Mouse (Mus musculus): ENCODE measurements around the gene Spata45. TPM values are rescaled to one million over a fixed set of nuclear protein-coding genes. Genes with fewer than 3 reads are reported as not detected.

Gene Spata45
- total and polyA plus RNA-seq, 3 experiments: 0.76 TPM; not detected in 2

DNA sequence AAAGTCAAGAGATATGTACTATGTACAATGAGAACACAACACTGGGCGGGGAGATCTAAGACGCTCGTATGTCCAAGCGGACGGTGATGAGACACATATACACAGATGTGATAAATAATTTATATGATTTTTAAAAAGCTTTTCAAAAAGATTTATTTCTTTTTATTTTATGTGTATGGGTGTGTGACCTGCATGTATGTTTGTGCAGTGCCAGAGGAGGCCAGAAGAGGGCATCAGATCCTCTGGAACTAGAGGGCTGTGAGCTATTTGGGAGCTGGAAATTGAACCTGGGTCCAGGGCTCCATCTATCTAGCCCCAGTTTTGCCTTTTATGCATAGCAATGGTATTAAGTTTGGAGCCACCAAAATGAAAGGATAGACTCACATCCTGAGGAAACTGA, 27.7 kb upstream of the Spata45 start:
- dilution Hi-C loops (cut with MboI; ENCODE audit: extremely low pct_ligation_motif_present, extremely low pct_unique_long_range_greater_than_20kb, low sequenced_read_pairs) (no loop called here), in situ Hi-C loops (cut with MboI; ENCODE audit: low pct_ligation_motif_present, low pct_unique_long_range_greater_than_20kb, low sequenced_read_pairs) (no loop called here)
- Histone ChIP-seq H3K4me1 (ENCODE audit: control insufficient read depth in 1 of 2, insufficient read depth in 2 of 2) (no peaks in the 10 kb centered on the region), H3K9me3 (replicated peaks; ENCODE audit: low read length) (peaks cover 5% of the 10 kb centered on the region), H3K4me2 (ENCODE audit: insufficient read depth, low read depth, poor library complexity, severe bottlenecking) (no peak overlapping the region), H3K4me3 (replicated peaks in 1 of 3; ENCODE audit: low read depth in 2 of 3, low read length in 2 of 3, poor library complexity in 1 of 3) (no peak overlapping the region), H3K27me3 (replicated peaks) (no peaks in the 10 kb centered on the region), H3K79me2 (replicated peaks; ENCODE audit: control insufficient read depth, extremely low read depth, insufficient read depth, poor library complexity, severe bottlenecking) (no peaks in the 10 kb centered on the region), H3K9ac (ENCODE audit: insufficient read depth, low read depth) (no peak overlapping the region), H3K27ac (ENCODE audit: insufficient read depth, low read depth) (no peak overlapping the region), H3K36me3 (replicated peaks in 1 of 2; ENCODE audit: control insufficient read depth in 1 of 2, insufficient read depth in 1 of 2, low read length in 1 of 2) (peaks cover 77 to 94% of the 10 kb centered on the region in 2 experiments)
- peak; percentile 29; the same call in 1 of the 2 replicates for TF ChIP-seq SMC3 (IDR thresholded peaks at IDR 0.05; ENCODE audit: low read depth, low read length)
- TF ChIP-seq NELFE (IDR thresholded peaks at IDR 0.05; ENCODE audit: low read depth, low read length): no peak
- TF ChIP-seq USF2 (conservative IDR thresholded peaks at IDR 0.05; ENCODE audit: low read depth, low read length): no peak
- TF ChIP-seq CTCF (conservative IDR thresholded peaks at IDR 0.05 in 1 of 2, IDR thresholded peaks at IDR 0.05 in 1 of 2; ENCODE audit: low read depth in 2 of 2, low read length in 2 of 2): peak; percentile 20 to 40; a peak in 2 of 4 replicates
- peak; percentile 37 for TF ChIP-seq RAD21 (IDR thresholded peaks at IDR 0.05; ENCODE audit: low read depth, low read length)
- TF ChIP-seq ZNF384 (IDR thresholded peaks at IDR 0.05; ENCODE audit: low read depth, low read length): no peak
- no peak for DNase-seq (ENCODE audit: extremely low read depth)

GRCm38 (mm10) chr1:191014271-191014670, 22.2 kb upstream of the Spata45 start:
- H3K9me3 ChIP-seq (replicated peaks; ENCODE audit: low read length): peaks cover 2% of the 10 kb centered on the region
- dilution Hi-C loops (cut with MboI; ENCODE audit: extremely low pct_ligation_motif_present, extremely low pct_unique_long_range_greater_than_20kb, low sequenced_read_pairs) (no loop called here), in situ Hi-C loops (cut with MboI; ENCODE audit: low pct_ligation_motif_present, low pct_unique_long_range_greater_than_20kb, low sequenced_read_pairs) (no loop called here)
- H3K27me3 ChIP-seq (replicated peaks): no peaks in the 10 kb centered on the region
- no peak overlapping the region for H3K9ac ChIP-seq (ENCODE audit: insufficient read depth, low read depth)
- H3K36me3 ChIP-seq (replicated peaks in 1 of 2; ENCODE audit: control insufficient read depth in 1 of 2, insufficient read depth in 1 of 2, low read length in 1 of 2): peaks cover 56 to 79% of the 10 kb centered on the region in 2 experiments
- no peak overlapping the region for H3K4me3 ChIP-seq (replicated peaks in 1 of 3; ENCODE audit: low read depth in 2 of 3, low read length in 2 of 3, poor library complexity in 1 of 3)
- H3K4me1 ChIP-seq (ENCODE audit: control insufficient read depth in 1 of 2, insufficient read depth in 2 of 2): peaks cover 5 to 44% of the 10 kb centered on the region in 2 experiments
- H3K27ac ChIP-seq (ENCODE audit: insufficient read depth, low read depth): no peak overlapping the region
- peaks cover under 1% of the 10 kb centered on the region; the same call in 1 of the 2 replicates for H3K79me2 ChIP-seq (replicated peaks; ENCODE audit: control insufficient read depth, extremely low read depth, insufficient read depth, poor library complexity, severe bottlenecking)
- DNase-seq (ENCODE audit: extremely low read depth): no peak
- no peak for TF ChIP-seq ZNF384 (IDR thresholded peaks at IDR 0.05; ENCODE audit: low read depth, low read length)
- no peak for TF ChIP-seq MAZ (IDR thresholded peaks at IDR 0.05; ENCODE audit: low read depth, low read length)
- H3K4me2 ChIP-seq (ENCODE audit: insufficient read depth, low read depth, poor library complexity, severe bottlenecking): no peak overlapping the region

- Histone ChIP-seq H3K79me2 (replicated peaks; ENCODE audit: control insufficient read depth, extremely low read depth, insufficient read depth, poor library complexity, severe bottlenecking) (peaks cover 12% of the 10 kb centered on the region), H3K9ac (ENCODE audit: insufficient read depth, low read depth) (peak overlapping the region; percentile 46; the same call in 1 of the 2 replicates), H3K9me3 (replicated peaks; ENCODE audit: low read length) (no peaks in the 10 kb centered on the region), H3K4me1 (ENCODE audit: control insufficient read depth in 1 of 2, insufficient read depth in 2 of 2) (peaks cover 5 to 53% of the 10 kb centered on the region in 2 experiments), H3K27ac (ENCODE audit: insufficient read depth, low read depth) (peak overlapping the region; percentile 65), H3K27me3 (replicated peaks) (no peaks in the 10 kb centered on the region), H3K4me2 (ENCODE audit: insufficient read depth, low read depth, poor library complexity, severe bottlenecking) (peak overlapping the region; percentile 55; the same call in 1 of the 2 replicates), H3K36me3 (replicated peaks in 1 of 2; ENCODE audit: control insufficient read depth in 1 of 2, insufficient read depth in 1 of 2, low read length in 1 of 2) (peaks cover 17 to 41% of the 10 kb centered on the region in 2 experiments), H3K4me3 (replicated peaks in 1 of 3; ENCODE audit: low read depth in 2 of 3, low read length in 2 of 3, poor library complexity in 1 of 3) (peak overlapping the region in 1 of 3 experiments; percentile 22)
- no peak for TF ChIP-seq ZNF384 (IDR thresholded peaks at IDR 0.05; ENCODE audit: low read depth, low read length)
- TF ChIP-seq EP300 (IDR thresholded peaks at IDR 0.05; ENCODE audit: low read length): peak; percentile 54; the same call in 1 of the 2 replicates
- TF ChIP-seq CTCF (conservative IDR thresholded peaks at IDR 0.05 in 1 of 2, IDR thresholded peaks at IDR 0.05 in 1 of 2; ENCODE audit: low read depth in 2 of 2, low read length in 2 of 2): no peak
- TF ChIP-seq CHD1 (IDR thresholded peaks at IDR 0.05; ENCODE audit: low read depth, low read length): peak; percentile 60; the same call in 1 of the 2 replicates
- peak; percentile 20; the same call in 1 of the 2 replicates for TF ChIP-seq BHLHE40 (IDR thresholded peaks at IDR 0.05; ENCODE audit: low read depth, low read length)
- TF ChIP-seq ZMIZ1 (IDR thresholded peaks at IDR 0.05; ENCODE audit: low read depth, low read length): no peak
- no peak for TF ChIP-seq NELFE (IDR thresholded peaks at IDR 0.05; ENCODE audit: low read depth, low read length)
- TF ChIP-seq TCF12 (IDR thresholded peaks at IDR 0.05; ENCODE audit: low read depth, low read length): peak; percentile 81
- no peak for TF ChIP-seq GABPA (IDR thresholded peaks at IDR 0.05; ENCODE audit: insufficient replicate concordance, low read depth, low read length)
- in situ Hi-C loops (cut with MboI; ENCODE audit: low pct_ligation_motif_present, low pct_unique_long_range_greater_than_20kb, low sequenced_read_pairs): no loop called here
- peak; percentile 52 for DNase-seq (ENCODE audit: extremely low read depth)
- dilution Hi-C loops (cut with MboI; ENCODE audit: extremely low pct_ligation_motif_present, extremely low pct_unique_long_range_greater_than_20kb, low sequenced_read_pairs): no loop called here
Measured at GRCm38 (mm10) chr1:191019803-191020202, 16.6 kb upstream of the Spata45 start.
